Mouse (Mus musculus): ENCODE results near the gene Rfng. TPM values are rescaled to one million over a fixed set of nuclear protein-coding genes. Genes with fewer than 3 reads are reported as not detected.

The Rfng gene
- total RNA-seq, 2 experiments from 2014 or later = 63.7 to 65.9 TPM

DNA sequence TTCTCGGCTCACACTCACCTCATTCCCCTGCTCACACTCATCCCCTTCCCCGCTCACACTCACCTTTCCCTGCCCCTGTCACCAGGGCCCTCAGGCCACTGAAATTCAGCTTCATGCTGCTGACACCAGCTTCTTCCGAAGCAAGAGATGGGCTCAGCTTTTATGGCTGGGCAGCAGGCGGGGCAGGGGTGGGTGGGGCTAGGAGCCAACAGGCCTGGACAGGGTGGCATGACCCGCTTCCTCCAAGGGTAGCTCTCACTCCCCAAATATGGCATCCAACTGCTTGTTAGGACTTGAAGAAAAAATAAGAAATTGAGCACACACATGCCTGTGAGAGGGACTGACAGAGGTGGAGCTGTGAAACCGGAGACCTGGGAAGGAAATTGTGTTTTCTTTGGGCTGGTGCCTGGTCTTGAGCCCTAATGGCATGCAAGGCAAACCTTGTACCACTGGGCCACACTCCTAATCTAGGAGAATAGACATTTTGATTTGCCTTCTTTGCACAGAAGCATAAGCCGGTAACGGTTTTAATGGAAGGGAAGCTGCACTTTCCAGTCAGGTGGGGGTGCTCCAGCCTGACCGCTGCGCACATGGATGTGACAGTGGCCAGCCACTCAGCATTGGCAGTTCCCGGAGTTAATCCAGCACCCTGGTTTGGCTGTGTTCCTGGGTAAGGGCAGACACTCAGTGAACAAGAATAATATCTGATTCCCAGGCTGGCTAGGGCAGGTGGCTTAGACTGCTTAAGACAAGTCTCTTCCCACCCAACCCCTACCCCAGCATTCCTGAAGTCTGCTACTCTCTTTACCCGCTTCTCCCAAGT lies 51.9 kb downstream of the Rfng start, which contains the start of gene Cbr2:
Gene Cbr2 (minus strand): TSS at position 257 of the 823 bp plus-strand sequence.
- intact Hi-C loops (cut with DNase I) = no loop called here
- no peak for DNase-seq (ENCODE audit: low spot score in 2 of 2)

DNA sequence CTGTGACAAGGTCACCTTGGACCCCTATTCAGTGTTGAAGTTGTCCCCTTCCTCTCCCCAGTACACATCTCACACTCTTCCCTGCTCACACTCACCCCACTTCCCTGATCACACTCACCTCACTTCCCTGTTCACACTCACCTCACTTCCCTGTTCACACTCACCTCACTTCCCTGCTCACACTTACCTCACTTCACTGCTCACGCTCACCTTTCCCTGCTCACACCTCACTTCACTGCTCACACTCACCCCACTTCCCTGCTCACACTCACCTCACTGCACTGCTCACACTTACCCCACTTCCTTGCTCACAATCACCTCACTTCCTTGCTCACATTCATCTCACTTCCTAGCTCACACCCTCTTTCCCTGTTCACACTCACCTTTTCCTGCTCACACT lies 52.6 kb downstream of the Rfng start:
- intact Hi-C loops (cut with DNase I) = no loop called here
- DNase-seq (ENCODE audit: low spot score in 2 of 2) = no peak

Other genes with a start within 250 kb of the Rfng start
- gene Mcrip1, start 234.5 kb downstream of the Rfng start, total RNA-seq (2021) = 10 to 100 TPM; 73.4 to 91.7 TPM
- gene Ppp1r27, start 233.1 kb downstream of the Rfng start, total RNA-seq (2021) = not detected
- 100 to 1,000 TPM; 122 to 126 TPM for gene P4hb, start 211.0 kb downstream of the Rfng start, total RNA-seq (2021)
- gene Arhgdia, start 202.6 kb downstream of the Rfng start, total RNA-seq (2021) = 100 to 1,000 TPM; 304 to 344 TPM
- 10 to 100 TPM; 59.7 to 67.5 TPM for gene Alyref, start 185.8 kb downstream of the Rfng start, total RNA-seq (2021)
- 10 to 100 TPM; 91.4 to 99.7 TPM for gene Anapc11, start 185.8 kb downstream of the Rfng start, total RNA-seq (2021)
- 1 to 10 TPM in 1 of 2 experiments, not detected in 1; 1.2 TPM for gene Npb, start 175.7 kb downstream of the Rfng start, total RNA-seq (2021)
- 100 to 1,000 TPM; 115 to 135 TPM for gene Pcyt2, start 166.3 kb downstream of the Rfng start, total RNA-seq (2021)
- gene Sirt7, start 159.0 kb downstream of the Rfng start, total RNA-seq (2021) = 10 to 100 TPM; 37.8 to 43.3 TPM
- 100 to 1,000 TPM in 1 of 2 experiments, 10 to 100 TPM in 1; 76.5 to 103 TPM for gene Mafg, start 150.6 kb downstream of the Rfng start, total RNA-seq (2021)
- gene Pycr1, start 140.4 kb downstream of the Rfng start, total RNA-seq (2021) = 1 to 10 TPM; 2.9 to 3.9 TPM
- 10 to 100 TPM in 1 of 2 experiments, 1 to 10 TPM in 1; 8.2 to 11.9 TPM for gene Myadml2, start 136.0 kb downstream of the Rfng start, total RNA-seq (2021)
- 1 to 10 TPM; 5.6 to 6.6 TPM for gene Notum, start 123.0 kb downstream of the Rfng start, total RNA-seq (2021)
- 10 to 100 TPM; 53.1 to 56.9 TPM for gene Aspscr1, start 111.2 kb downstream of the Rfng start, total RNA-seq (2021)
- gene Cenpx, start 70.5 kb downstream of the Rfng start, total RNA-seq (2021) = 10 to 100 TPM; 18.1 to 19.2 TPM
- gene Lrrc45, start 70.3 kb downstream of the Rfng start, total RNA-seq (2021) = 10 to 100 TPM; 41.9 to 66.1 TPM
- 10 to 100 TPM; 34.7 to 39.9 TPM for gene Rac3, start 62.7 kb downstream of the Rfng start, total RNA-seq (2021)
- 10 to 100 TPM in 1 of 2 experiments, 1 to 10 TPM in 1; 8.7 to 10.3 TPM for gene Dcxr, start 56.9 kb downstream of the Rfng start, total RNA-seq (2021)
- 1 to 10 TPM in 1 of 2 experiments, under 1 TPM in 1; 0.32 to 1.6 TPM for gene Cbr2, start 52.1 kb downstream of the Rfng start, total RNA-seq (2021)
- gene Hmga1b, start 21.4 kb downstream of the Rfng start, total RNA-seq (2021) = 10 to 100 TPM; 23.4 to 34.8 TPM
- 100 to 1,000 TPM; 130 to 153 TPM for gene Gps1, start 65 bp upstream of the Rfng start, total RNA-seq (2021)
- gene Dus1l, start 12.2 kb upstream of the Rfng start, total RNA-seq (2021) = 10 to 100 TPM; 39.4 to 42.4 TPM
- 100 to 1,000 TPM; 182 to 190 TPM for gene Fasn, start 40.3 kb upstream of the Rfng start, total RNA-seq (2021)
- 10 to 100 TPM in 1 of 2 experiments, 1 to 10 TPM in 1; 6.2 to 10.7 TPM for gene Ccdc57, start 148.7 kb upstream of the Rfng start, total RNA-seq (2021)
- 1 to 10 TPM; 3.5 to 5.5 TPM for gene Slc16a3, start 164.3 kb upstream of the Rfng start, total RNA-seq (2021)
- gene Csnk1d, start 207.1 kb upstream of the Rfng start, total RNA-seq (2021) = 100 to 1,000 TPM; 113 to 115 TPM

All from left cerebral cortex, postnatal 36 days (tissue).